Mouse (Mus musculus): ENCODE data around the gene Dtx3. TPM values are rescaled to one million over a fixed set of nuclear protein-coding genes. Genes with fewer than 3 reads are reported as not detected.

Dtx3 gene
- polyA plus RNA-seq, 1 experiment from 2014 or later, result 115 TPM

Other genes starting within 250 kb of the Dtx3 start
- 46.2 and 49.3 TPM in 2 replicates for gene Ctdsp2, start 217.0 kb downstream of the Dtx3 start, polyA plus RNA-seq (2016; fragmentation: Nextera tagmentation; extraction: Ambion mirVana)
- gene Avil, start 195.0 kb downstream of the Dtx3 start, polyA plus RNA-seq (2016; fragmentation: Nextera tagmentation; extraction: Ambion mirVana), result 0.06 and 0.44 TPM in 2 replicates
- 103 and 106 TPM in 2 replicates for gene Tsfm, start 164.9 kb downstream of the Dtx3 start, polyA plus RNA-seq (2016; fragmentation: Nextera tagmentation; extraction: Ambion mirVana)
- gene Mettl1, start 154.3 kb downstream of the Dtx3 start, polyA plus RNA-seq (2016; fragmentation: Nextera tagmentation; extraction: Ambion mirVana), result 58.6 and 62.4 TPM in 2 replicates
- gene Eef1akmt3, start 154.2 kb downstream of the Dtx3 start, polyA plus RNA-seq (2016; fragmentation: Nextera tagmentation; extraction: Ambion mirVana), result 0.27 and 0.29 TPM in 2 replicates
- 0.14 TPM in 2 replicates for gene Cyp27b1, start 147.5 kb downstream of the Dtx3 start, polyA plus RNA-seq (2016; fragmentation: Nextera tagmentation; extraction: Ambion mirVana)
- gene March9, start 135.5 kb downstream of the Dtx3 start, polyA plus RNA-seq (2016; fragmentation: Nextera tagmentation; extraction: Ambion mirVana), result 1.2 and 1.3 TPM in 2 replicates
- gene Cdk4, start 132.2 kb downstream of the Dtx3 start, polyA plus RNA-seq (2016; fragmentation: Nextera tagmentation; extraction: Ambion mirVana), result 3,008 and 3,023 TPM in 2 replicates
- gene Tspan31, start 125.5 kb downstream of the Dtx3 start, polyA plus RNA-seq (2016; fragmentation: Nextera tagmentation; extraction: Ambion mirVana), result 168 and 180 TPM in 2 replicates
- gene Agap2, start 120.4 kb downstream of the Dtx3 start, polyA plus RNA-seq (2016; fragmentation: Nextera tagmentation; extraction: Ambion mirVana), result 0.04 and 0.21 TPM in 2 replicates
- gene Os9, start 74.6 kb downstream of the Dtx3 start, polyA plus RNA-seq (2016; fragmentation: Nextera tagmentation; extraction: Ambion mirVana), result 59.7 and 60.1 TPM in 2 replicates
- 3.0 and 3.8 TPM in 2 replicates for gene B4galnt1, start 30.5 kb downstream of the Dtx3 start, polyA plus RNA-seq (2016; fragmentation: Nextera tagmentation; extraction: Ambion mirVana)
- 2.1 and 2.9 TPM in 2 replicates for gene Slc26a10, start 15.1 kb downstream of the Dtx3 start, polyA plus RNA-seq (2016; fragmentation: Nextera tagmentation; extraction: Ambion mirVana)
- gene Arhgef25, start 5.6 kb downstream of the Dtx3 start, polyA plus RNA-seq (2016; fragmentation: Nextera tagmentation; extraction: Ambion mirVana), result 26.9 and 29.6 TPM in 2 replicates
- 25.3 and 25.9 TPM in 2 replicates for gene Pip4k2c, start 15.9 kb upstream of the Dtx3 start, polyA plus RNA-seq (2016; fragmentation: Nextera tagmentation; extraction: Ambion mirVana)
- gene Kif5a, start 67.6 kb upstream of the Dtx3 start, polyA plus RNA-seq (2016; fragmentation: Nextera tagmentation; extraction: Ambion mirVana), result 11.6 and 11.9 TPM in 2 replicates
- gene Dctn2, start 70.6 kb upstream of the Dtx3 start, polyA plus RNA-seq (2016; fragmentation: Nextera tagmentation; extraction: Ambion mirVana), result 187 and 197 TPM in 2 replicates
- 11.1 and 12.2 TPM in 2 replicates for gene Mbd6, start 93.3 kb upstream of the Dtx3 start, polyA plus RNA-seq (2016; fragmentation: Nextera tagmentation; extraction: Ambion mirVana)
- gene Mars, start 116.1 kb upstream of the Dtx3 start, polyA plus RNA-seq (2016; fragmentation: Nextera tagmentation; extraction: Ambion mirVana), result 160 and 175 TPM in 2 replicates
- gene Arhgap9, start 126.2 kb upstream of the Dtx3 start, polyA plus RNA-seq (2016; fragmentation: Nextera tagmentation; extraction: Ambion mirVana), result 2.0 and 2.1 TPM in 2 replicates
- gene Gli1, start 146.2 kb upstream of the Dtx3 start, polyA plus RNA-seq (2016; fragmentation: Nextera tagmentation; extraction: Ambion mirVana), result 11.4 and 13.0 TPM in 2 replicates
- 0.04 TPM in 1 of 2 replicates, not detected in the other for gene Inhbe, start 158.7 kb upstream of the Dtx3 start, polyA plus RNA-seq (2016; fragmentation: Nextera tagmentation; extraction: Ambion mirVana)
- gene Inhbc, start 174.7 kb upstream of the Dtx3 start, polyA plus RNA-seq (2016; fragmentation: Nextera tagmentation; extraction: Ambion mirVana), result 0.09 and 0.10 TPM in 2 replicates
- gene R3hdm2, start 184.6 kb upstream of the Dtx3 start, polyA plus RNA-seq (2016; fragmentation: Nextera tagmentation; extraction: Ambion mirVana), result 33.9 and 41.9 TPM in 2 replicates